Mouse (Mus musculus): Measurements from ENCODE around the gene Rpap3.
"Not testable (repeated sequence)": the region's sequence is repeated elsewhere in the genome, so short reads cannot be mapped to it uniquely, and the experiment has no call there.

Gene Rpap3

DNA sequence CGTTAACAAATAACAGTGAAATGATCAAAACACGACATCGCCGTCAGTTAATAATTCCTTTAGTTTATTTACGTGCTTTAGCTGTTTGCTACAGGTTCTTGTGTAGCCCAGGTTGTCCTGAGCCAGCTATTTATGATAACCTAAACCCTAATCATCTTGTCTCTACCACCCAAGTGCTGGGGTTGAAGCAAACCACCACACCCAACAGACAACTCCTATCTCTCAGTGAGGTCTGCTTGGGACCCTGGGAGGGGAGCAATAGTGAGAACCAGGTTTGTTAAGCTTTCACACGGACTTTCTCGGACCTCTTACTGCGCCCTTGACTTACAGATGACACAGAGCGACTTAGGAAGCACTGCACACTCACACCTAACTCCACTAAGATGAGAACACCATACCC lies 21.5 kb downstream of the Rpap3 start:
- DNase-seq (ENCODE audit: low spot score), result no peak

DNA sequence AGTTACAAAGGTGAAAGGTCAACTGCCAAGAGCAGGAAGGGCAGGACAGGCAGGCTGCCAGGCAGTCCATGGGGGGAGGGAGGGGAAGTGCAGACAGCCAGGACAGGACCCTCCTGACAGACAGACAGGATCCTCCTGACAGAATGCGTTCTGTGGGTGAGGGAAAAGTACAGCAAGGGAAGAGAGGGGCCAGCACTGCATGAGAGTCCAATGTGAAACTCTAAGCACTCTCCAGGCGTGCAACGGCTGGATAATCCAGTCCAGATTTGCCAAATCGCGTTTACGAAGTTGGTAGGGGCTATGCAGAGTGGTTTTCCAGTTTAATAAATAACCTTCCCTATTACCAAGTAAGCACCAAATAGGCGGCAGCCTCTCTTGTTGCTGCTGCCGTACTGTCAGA lies 23.6 kb downstream of the Rpap3 start:
- DNase-seq (ENCODE audit: low spot score), result no peak

DNA sequence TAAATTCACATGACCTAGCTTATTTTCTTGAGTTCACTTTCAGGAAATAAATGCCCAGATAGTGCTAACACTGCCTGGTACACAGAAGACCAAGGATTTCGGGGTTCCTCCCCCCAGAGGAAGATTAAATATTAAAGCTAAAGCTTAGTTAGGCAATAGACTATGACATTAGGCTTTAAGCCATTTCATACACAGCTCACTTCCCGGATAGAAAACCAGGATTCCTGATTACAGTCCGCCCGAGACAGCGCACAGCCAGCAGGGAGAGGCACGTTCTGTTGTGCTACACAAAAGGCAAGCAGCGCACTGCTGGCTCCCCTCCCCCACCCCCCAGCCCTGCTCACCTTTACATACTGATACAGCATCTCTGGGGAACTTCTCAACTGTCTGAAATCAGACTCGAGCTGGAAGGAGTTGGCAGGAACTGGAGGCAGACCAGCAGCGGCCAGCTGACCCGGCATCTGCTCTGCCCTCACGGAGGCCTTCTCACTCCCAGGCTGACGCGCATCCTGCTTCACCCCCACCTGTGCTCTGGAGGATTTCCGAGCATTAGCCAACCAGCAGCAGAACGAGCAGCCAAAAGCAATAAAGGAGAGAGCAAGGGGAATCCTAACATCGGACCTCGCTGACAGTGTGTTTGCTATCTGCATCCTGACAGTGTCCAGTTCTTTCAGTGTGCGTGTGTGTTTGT lies 25.5 kb downstream of the Rpap3 start:
- DNase-seq (ENCODE audit: low spot score), result no peak

DNA sequence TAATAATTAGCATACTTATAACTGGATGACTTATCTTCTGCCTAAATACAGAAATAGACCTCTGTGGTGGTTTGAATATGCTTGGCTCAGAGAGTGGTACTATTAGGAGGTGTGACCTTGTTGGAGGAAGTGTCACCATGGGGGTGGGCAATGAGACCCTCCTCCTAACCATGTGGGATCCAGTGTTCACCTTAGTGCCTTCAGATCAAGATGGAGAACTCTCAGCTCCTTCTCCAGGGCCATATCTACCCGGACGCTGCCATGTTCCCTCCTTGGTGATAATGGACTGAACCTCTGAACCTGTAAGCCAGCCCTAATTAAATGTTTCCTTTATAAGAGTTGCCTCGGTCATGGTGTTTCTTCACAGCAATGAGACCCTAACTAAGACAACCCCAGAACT lies 28.3 kb downstream of the Rpap3 start:
- no peak for DNase-seq (ENCODE audit: low spot score)

DNA sequence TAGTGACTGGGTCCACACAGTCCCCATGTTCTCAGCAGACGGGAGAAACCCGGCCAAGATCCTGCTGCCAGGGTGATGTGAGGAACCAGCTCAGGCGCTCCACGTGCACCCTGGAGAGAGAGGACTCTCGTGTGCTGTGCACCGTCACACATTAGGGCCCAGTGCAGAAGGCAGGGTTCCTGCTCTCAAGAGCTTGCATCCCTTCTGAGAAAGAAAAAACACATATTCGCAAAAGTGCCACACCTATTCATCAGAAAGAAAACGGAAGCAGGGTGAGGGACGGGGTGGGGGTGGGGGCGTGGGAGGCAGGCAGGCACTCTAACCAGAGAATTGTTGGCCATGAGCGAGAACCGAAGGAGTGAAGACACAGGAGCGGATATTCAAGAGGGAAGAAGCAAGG lies 29.7 kb downstream of the Rpap3 start:
- no peak for DNase-seq (ENCODE audit: low spot score)

DNA sequence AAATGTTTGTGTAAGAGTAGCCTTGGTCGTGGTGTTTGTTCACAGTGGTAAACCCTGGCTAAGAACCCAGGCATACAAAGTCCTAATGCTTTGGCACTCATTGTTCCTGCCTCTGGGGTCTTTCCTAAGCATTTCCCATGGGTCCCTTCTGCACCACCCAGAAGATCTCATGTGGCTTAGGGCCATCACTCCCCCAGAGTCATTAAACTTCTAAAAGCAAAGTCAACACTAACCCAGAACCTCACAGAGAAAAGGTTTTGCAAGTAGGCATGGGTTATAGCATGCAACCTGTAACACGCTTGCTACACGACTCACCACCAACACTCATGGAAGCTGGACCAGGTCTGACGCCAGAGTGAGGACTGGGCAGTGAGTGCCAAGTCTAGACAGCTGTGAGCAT lies 31.2 kb downstream of the Rpap3 start:
- DNase-seq (ENCODE audit: low spot score), result no peak

DNA sequence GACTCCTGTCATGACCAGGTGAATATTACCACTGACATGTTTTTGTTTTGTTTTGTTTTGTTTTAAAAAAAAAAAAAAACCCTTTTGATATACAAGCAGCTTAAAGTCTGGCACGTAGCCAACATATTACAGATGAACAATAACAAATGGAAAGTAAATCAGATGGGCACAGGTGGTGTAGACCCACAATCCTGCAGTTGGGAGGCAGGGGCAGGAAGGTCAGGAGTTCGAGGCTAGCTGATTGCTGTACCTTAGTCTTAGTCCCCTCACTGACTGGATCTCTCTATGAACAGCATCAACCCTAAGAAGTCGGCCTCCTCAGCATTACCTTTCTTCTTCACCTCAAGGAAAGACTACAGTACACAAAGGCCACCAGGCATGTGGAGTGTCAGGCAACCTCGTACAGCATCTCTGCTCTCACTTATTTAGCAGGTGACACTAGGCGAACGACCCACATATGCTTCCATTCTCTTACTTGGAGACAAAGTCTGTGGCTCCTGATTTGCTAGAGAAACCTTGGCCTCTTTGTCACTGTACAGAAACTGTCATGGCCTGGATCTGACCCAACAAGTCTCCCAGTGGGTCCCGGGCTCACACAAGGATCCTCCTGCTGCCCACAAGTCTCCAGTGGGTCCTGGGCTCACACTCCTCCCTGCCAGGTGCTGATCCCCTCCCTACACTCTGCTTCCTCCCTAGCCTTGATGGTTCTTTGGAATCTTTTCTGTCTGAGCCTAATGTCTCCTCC lies 32.2 kb downstream of the Rpap3 start:
- no peak for DNase-seq (ENCODE audit: low spot score)

DNA sequence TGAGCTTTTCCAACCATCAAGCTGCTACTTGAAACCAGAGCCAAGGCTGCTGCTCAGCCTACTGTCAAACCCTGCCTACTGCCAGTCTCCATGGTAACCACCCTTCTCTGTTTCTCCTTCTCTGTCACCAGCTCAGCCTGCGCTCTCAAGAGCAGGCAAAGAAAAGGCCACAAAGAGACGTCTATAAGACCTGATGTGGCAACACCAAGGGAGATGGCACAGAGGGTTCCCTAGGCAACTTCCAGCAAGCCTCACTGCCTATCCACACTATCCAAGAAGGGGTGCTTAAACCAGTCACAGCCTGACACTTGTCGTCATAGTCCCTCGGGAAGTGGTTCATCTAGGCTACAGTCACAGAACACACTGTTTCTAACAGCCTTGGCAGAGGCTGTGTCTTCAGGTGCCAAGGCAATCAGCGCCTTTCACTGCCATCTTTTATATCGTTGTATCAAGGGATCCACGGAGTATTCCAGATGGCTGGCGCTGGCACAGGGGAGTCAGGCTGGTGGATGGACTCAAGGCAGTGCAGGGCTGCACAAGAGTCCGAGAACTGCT lies 33.3 kb downstream of the Rpap3 start:
- DNase-seq (ENCODE audit: low spot score), result peak; percentile 50

DNA sequence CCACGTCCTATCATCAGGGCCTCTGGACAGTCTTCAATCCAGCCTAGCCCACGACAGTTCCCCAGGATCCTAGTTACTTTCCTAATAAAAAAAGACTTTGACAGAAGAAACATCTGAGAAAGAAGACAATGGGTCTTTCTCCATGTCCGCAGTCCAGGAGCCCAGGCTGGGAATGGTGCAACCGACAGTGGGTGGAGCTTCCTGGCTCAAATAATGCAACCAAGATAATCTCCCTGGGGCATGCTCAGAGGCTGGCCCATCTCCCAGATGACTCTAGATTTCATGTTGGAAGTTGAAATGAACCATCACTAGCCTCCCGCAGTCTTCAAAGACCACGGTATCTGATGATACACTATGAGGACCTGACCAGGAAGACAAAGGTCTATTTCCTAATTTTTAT lies 35.1 kb downstream of the Rpap3 start:
- no peak for DNase-seq (ENCODE audit: low spot score)

DNA sequence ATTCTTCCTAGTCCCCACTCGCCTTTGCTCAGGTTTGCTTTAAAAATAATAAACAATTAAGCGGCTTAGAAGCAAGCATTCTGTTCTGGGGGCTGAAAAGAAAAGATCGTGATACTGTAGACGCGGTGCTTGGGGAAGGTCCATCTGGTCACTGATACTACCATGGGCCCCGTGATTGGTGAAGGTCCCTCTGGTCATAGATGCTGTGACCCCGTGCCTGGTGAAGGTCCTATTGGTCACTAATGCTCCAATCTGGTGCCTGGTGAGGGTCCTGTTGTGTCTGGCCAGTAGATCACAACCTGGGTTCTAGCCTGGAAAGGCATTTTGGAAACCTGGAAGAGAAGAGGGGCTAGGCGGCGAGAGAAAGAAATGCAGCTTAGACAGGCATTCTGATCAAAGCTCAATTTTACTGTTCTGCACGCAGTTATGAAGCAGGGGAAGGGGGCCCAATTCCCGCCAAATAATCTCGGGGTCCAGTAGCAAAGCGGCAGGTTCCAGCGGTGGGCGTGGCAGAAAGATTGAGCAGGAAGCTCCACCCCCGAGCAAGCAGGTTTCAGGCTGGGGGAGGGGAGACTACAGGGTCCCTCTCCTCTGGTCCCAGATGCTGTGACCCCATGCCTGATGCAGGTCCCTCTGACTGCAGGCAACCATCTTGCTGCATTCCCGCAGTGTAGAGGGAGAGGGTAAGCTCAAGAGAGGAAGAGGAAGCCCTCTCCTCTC lies 37.3 kb downstream of the Rpap3 start:
- not testable (repeated sequence) for DNase-seq (ENCODE audit: low spot score)

DNA sequence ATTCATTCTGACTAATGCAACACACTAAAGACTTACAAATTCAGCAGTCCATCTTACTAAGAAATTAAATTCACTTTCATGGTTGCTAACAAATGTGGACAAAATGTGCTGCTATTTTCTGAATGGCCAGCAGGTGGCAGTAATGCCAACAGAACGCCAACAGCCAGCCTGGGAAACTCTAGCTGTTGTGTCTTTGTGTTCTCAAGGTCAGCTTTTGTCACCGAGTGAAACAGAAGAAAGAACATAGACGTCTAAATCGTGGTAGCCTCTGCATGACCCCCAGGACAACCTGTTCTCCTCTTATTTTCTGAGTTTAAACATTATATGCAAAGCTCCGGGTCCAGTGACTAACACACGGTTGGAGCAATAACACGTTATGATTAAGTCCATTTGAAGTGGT lies 38.2 kb downstream of the Rpap3 start:
- no peak for DNase-seq (ENCODE audit: low spot score)

DNA sequence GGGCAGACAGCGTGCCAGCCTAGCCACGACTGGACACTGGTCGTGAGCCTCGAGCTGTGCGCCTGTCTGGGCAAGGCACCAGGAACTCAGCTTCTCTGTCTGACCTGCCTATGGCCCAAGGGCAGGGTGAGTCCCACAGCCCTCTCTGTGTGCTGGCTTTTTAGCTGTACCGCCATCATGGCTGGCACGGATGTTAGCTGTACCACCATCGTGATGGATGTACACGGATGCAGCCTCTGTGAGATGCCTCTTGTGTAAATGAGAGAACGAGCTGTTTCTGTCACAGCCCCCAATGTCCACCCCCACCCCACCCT lies 39.2 kb downstream of the Rpap3 start:
- no peak for DNase-seq (ENCODE audit: low spot score)

DNA sequence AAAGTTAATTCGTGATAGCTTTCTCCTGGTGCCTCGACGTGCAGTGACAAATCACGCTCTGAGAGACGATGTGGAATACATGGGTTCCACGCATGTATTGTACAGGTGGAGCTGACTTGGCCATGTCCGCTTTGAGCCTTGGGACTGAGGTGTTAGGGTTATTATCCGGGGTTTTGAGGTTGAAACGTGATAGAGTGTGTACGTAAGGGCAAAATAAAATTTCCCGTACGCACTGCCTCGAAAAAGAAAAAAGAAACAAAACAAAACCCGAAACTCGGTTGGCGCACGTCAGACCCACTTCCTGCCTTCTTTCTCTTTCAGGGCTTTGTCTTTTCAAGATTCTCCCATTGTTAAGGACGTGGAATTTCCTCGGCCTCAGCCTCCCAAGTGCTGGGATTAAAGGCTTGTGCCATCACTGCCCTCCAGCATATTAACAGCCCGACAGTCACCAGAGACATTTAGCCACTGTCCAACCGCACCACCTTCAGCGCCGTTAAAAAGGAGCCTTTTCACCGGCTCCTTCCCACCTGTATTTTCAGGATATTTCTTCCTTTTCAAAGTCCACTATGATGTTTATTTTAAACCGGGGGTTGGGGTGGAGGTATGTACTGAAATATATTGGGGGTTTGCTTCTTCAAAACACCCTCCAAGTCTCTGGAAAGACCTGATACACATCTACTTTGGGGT lies 39.7 kb downstream of the Rpap3 start:
- no peak for DNase-seq (ENCODE audit: low spot score)

DNA sequence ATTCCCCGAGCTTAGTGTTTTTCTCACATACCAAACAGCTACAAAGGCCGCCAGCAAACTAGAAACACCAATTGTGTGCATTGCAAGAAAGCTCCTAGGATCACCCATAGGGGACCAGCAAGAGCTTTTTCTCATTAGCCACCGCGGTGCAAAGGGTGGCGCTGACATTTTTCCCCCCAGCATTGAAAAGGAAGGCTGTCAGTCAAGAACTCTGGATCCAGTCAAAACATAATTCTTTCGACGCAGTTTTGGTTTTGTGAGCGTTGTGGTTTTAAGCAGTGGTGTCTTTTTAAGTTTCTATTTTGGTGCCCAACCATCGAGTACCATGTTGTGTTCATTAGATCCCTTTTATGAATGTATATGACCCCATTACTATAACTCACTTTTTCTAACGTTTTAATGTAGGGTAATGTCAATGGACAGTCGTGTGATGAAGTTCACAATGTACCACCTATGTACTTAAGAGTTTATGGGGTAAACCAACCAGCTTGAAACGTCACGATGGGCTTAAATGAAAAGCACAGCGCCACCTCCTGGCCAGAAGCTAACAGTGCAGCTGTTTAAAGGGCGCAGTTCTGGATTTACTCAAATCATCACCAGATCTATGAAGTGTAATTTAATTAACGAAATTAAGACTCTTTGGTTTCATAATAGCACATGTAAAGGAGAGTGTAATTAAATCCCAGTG lies 40.5 kb downstream of the Rpap3 start:
- no peak for DNase-seq (ENCODE audit: low spot score)

DNA sequence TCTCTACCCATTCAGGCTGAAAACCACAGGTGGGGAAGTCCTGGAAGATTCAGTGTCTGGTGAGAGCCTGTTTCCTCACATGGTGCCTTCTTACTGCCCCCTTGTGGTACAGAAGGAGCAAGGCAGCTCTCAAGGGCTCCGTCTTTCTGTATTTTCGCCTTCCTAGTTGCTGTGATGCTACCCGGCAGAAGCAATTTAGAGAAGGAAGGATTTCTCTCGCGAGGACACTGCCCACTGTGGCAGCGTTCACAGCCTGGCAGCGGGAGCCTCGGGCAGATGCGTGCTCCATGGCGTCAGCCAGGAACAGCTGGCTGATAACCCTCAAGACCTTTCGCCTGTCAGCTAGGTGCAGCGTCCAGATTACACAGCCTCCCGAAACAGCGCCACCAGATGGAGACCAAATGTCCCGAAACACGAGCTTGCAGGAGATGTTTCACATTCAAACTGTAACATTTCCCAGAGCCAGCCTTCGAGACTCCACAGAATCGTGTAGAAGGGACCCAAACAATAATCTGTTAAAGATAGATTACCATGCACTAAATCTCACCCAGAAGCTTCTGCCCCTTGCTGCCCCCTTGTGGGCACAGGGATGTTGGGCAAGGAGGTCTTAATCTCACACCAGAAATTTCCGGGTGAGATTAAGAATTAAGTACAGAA lies 41.7 kb downstream of the Rpap3 start:
- peak; percentile 54 for DNase-seq (ENCODE audit: low spot score)

DNA sequence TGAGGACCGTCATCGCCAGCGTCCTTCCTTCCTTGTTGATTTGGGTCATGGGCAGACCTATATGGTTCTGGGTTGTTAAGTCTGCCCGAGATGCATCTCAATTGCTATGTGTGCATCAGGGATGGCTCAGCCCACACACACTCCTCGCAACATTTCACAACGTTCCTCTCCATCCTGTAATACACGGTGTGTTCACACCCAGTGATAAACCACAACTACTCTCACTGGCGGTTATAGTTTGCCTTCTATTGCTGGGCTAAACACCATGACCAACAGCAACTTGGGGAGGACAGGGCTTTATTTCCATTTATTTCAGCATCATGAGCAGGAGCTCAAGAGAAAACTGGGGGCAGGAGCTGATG lies 46.9 kb downstream of the Rpap3 start:
- no peak for DNase-seq (ENCODE audit: low spot score)

DNA sequence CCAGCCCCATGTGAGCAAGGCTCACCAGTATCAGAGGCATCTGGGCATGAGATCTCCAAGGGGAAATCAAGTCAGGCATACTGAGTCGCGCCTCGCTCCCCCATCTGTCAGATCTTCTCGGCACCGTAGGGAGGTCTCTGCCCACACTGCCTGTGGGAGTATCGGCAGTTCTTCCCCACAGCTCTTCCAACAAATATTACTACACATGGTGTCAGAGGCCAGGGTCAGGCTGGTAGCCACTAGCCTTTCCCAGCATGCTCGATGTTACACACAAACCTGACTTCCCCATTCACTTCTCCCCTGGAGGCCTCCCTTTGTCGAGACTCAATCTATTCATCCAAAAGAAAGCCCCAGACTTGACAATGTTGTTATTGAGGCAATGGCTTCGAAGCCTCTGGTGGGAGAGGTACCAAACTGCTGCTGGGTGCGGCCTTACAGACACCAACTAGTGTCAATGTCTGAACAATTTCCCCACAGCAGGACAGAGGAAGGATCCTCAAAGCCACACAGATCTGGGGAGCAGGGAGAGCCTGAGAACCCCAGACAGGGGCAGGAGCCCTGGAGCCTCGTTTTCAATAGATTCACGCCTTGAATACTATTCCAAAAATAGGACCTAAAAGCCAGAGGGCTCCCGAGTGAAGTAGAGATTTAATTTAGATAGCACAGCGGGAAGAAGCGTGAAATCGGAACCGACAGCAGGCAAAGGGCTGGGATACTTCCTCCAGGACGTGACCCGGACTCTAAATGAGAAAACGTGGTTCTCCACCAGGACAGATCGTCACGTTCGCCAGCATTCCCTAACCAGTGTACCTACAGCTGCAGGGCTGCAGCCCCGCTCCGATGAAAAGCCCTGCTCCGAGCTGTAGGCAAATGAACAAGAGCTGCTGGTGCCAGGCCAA lies 47.5 kb downstream of the Rpap3 start:
- DNase-seq (ENCODE audit: low spot score), result no peak

DNA sequence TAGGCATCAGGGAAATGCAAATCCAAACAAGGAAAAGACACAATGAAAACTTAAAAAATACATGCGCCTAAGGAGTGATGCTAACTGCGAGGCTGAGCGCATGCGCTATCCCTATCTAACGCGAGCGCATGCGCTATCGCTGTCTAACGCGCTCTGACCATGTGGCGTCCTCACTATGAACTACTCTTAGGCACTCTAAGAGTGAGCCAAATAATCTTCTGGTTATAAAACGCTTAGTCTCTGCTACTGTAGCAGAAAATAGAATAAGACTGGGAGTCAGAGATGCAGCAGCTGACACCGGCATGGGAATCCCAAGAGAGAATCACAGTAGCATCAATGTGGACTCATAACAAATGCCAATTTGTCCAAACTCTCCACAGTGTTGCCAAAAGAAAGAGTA lies 48.2 kb downstream of the Rpap3 start:
- no peak for DNase-seq (ENCODE audit: low spot score)

DNA sequence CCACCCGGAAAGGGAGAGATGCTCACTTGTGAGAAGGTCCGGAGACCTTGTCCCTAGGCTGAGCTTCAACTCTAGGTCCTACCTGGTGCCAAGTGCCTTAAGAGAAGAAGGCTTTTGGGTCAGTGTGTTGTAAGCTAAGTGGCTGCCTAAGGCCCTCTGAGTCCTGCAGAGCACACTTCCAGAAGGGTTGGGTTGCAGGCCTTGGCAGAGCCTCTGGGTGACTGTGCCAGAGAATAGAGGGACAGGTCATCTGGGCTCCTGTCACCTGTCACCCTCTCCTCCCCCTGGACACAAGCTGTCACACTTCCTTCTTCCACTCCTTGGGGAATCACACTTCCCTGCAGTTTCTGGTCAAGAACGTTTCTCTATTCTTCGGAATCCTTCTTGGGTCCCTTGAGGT lies 55.9 kb downstream of the Rpap3 start:
- no peak for DNase-seq (ENCODE audit: low spot score)

DNA sequence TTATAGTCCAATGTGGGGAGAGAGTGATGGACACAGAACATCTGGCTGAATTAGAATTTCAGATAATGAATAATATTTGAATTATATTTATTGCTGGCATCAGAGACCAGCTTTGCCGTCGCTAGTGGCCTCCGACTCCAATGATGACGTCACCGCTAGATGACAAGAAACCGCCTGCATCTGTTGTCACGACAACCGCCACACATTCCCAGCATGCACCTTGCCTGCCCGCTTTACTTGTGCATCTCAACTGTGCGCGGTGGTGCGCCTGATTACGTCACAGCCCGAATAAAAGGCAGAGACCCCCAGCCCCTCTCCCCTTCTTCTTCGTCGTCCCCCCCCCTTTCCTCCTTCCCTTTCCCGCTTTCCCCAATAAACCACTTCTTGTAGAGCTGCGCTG lies 57.4 kb downstream of the Rpap3 start:
- DNase-seq (ENCODE audit: low spot score), result no peak

Data from layer of hippocampus, adult 9-10 months (tissue).